Mouse (Mus musculus): ENCODE measurements around the gene Fam69b. TPM values are rescaled to one million over a fixed set of nuclear protein-coding genes. Genes with fewer than 3 reads are reported as not detected.

The Fam69b gene
- polyA plus RNA-seq, 1 experiment = 5.3 TPM

GRCm38 (mm10) chr2:26585713-26586112, 42.5 kb upstream of the Fam69b start:
- Histone ChIP-seq H3K36me3 (ENCODE audit: control insufficient read depth, insufficient read depth, low read length, poor library complexity, severe bottlenecking) (no peaks in the 10 kb centered on the region), H3K27ac (ENCODE audit: insufficient read depth, low read length) (no peak overlapping the region), H3K4me1 (ENCODE audit: control insufficient read depth, insufficient read depth, low read length) (peaks cover 6% of the 10 kb centered on the region), H3K27me3 (ENCODE audit: control insufficient read depth, insufficient read depth, low read length, poor library complexity, severe bottlenecking) (no peaks in the 10 kb centered on the region), H3K9ac (ENCODE audit: low read depth, poor library complexity, severe bottlenecking) (no peak overlapping the region), H3K9me3 (replicated peaks; ENCODE audit: control insufficient read depth, insufficient read depth, low read length, poor library complexity, severe bottlenecking) (no peaks in the 10 kb centered on the region), H3K4me3 (ENCODE audit: low read depth, low read length) (no peak overlapping the region)
- TF ChIP-seq EP300 (IDR thresholded peaks at IDR 0.05; ENCODE audit: insufficient read depth, low read depth, low read length) (no peak), POLR2A (IDR thresholded peaks at IDR 0.05; ENCODE audit: insufficient read depth, low read length) (no peak), CTCF (IDR thresholded peaks at IDR 0.05; ENCODE audit: low read depth, low read length) (no peak)

- peak; percentile 35 for TF ChIP-seq POLR2A (IDR thresholded peaks at IDR 0.05; ENCODE audit: insufficient read depth, low read length)
- peak; percentile 74 for TF ChIP-seq CTCF (IDR thresholded peaks at IDR 0.05; ENCODE audit: low read depth, low read length)
- 0 out of 2 replicates have a peak, but pooled peaks have one; percentile 28 for TF ChIP-seq EP300 (IDR thresholded peaks at IDR 0.05; ENCODE audit: insufficient read depth, low read depth, low read length)
- peaks cover 6% of the 10 kb centered on the region for H3K4me1 ChIP-seq (ENCODE audit: control insufficient read depth, insufficient read depth, low read length)
- peak within 1 kb of the TSS; percentile 66 for H3K9ac ChIP-seq (ENCODE audit: low read depth, poor library complexity, severe bottlenecking)
Measured at GRCm38 (mm10) chr2:26586294-26587043, 41.8 kb upstream of the Fam69b start, which contains the start of gene Gm20532. Gene Gm20532 (plus strand): TSS chr2:26586639.

GRCm38 (mm10) chr2:26587044-26587405, 41.2 kb upstream of the Fam69b start:
- peaks cover 6% of the 10 kb centered on the region for H3K4me1 ChIP-seq (ENCODE audit: control insufficient read depth, insufficient read depth, low read length)
- no peaks in the 10 kb centered on the region for H3K9me3 ChIP-seq (replicated peaks; ENCODE audit: control insufficient read depth, insufficient read depth, low read length, poor library complexity, severe bottlenecking)
- peak overlapping the region; percentile 66 for H3K4me3 ChIP-seq (ENCODE audit: low read depth, low read length)
- peak overlapping the region; percentile 66 for H3K9ac ChIP-seq (ENCODE audit: low read depth, poor library complexity, severe bottlenecking)
- no peak overlapping the region for H3K27ac ChIP-seq (ENCODE audit: insufficient read depth, low read length)
- no peaks in the 10 kb centered on the region for H3K36me3 ChIP-seq (ENCODE audit: control insufficient read depth, insufficient read depth, low read length, poor library complexity, severe bottlenecking)
- no peaks in the 10 kb centered on the region for H3K27me3 ChIP-seq (ENCODE audit: control insufficient read depth, insufficient read depth, low read length, poor library complexity, severe bottlenecking)
- TF ChIP-seq EP300 (IDR thresholded peaks at IDR 0.05; ENCODE audit: insufficient read depth, low read depth, low read length) (no peak), CTCF (IDR thresholded peaks at IDR 0.05; ENCODE audit: low read depth, low read length) (no peak), POLR2A (IDR thresholded peaks at IDR 0.05; ENCODE audit: insufficient read depth, low read length) (no peak)

More at GRCm38 (mm10) chr2:26586294-26587043, 41.8 kb upstream of the Fam69b start, which contains the start of gene Gm20532:
- Histone ChIP-seq H3K36me3 (ENCODE audit: control insufficient read depth, insufficient read depth, low read length, poor library complexity, severe bottlenecking) (no peaks in the 10 kb centered on the region), H3K27me3 (ENCODE audit: control insufficient read depth, insufficient read depth, low read length, poor library complexity, severe bottlenecking) (no peaks in the 10 kb centered on the region), H3K9me3 (replicated peaks; ENCODE audit: control insufficient read depth, insufficient read depth, low read length, poor library complexity, severe bottlenecking) (no peaks in the 10 kb centered on the region), H3K27ac (ENCODE audit: insufficient read depth, low read length) (no peak within 1 kb of the TSS), H3K4me3 (ENCODE audit: low read depth, low read length) (peak within 1 kb of the TSS; percentile 71)

DNA sequence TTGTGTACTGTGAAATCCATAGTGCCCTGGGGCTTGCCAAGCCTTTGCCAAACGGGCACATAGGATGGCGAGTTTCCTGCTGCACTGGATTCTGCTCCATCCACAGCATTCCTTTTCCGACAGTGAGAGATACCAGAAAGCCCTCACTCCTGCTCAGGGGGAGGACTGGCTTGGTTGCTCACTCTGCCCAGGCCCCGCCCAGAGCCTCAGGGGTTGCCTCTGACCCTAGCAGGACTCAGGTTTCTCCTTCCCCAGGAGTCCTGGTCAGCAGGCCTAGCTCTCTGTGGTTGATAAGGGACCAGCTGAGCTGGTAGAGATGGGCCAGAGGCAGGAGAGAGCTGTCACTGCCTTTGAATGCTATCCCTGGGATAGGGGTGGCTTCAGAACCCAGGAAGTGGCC, 39.7 kb upstream of the Fam69b start:
- peaks cover 4% of the 10 kb centered on the region for H3K4me1 ChIP-seq (ENCODE audit: control insufficient read depth, insufficient read depth, low read length)
- H3K36me3 ChIP-seq (ENCODE audit: control insufficient read depth, insufficient read depth, low read length, poor library complexity, severe bottlenecking) = peaks cover 3% of the 10 kb centered on the region; the same call in 1 of the 2 replicates
- TF ChIP-seq EP300 (IDR thresholded peaks at IDR 0.05; ENCODE audit: insufficient read depth, low read depth, low read length) = 0 out of 2 replicates have a peak, but pooled peaks have one; percentile 26
- no peak for TF ChIP-seq POLR2A (IDR thresholded peaks at IDR 0.05; ENCODE audit: insufficient read depth, low read length)
- TF ChIP-seq CTCF (IDR thresholded peaks at IDR 0.05; ENCODE audit: low read depth, low read length) = no peak
- no peaks in the 10 kb centered on the region for H3K9me3 ChIP-seq (replicated peaks; ENCODE audit: control insufficient read depth, insufficient read depth, low read length, poor library complexity, severe bottlenecking)
- no peak overlapping the region for H3K9ac ChIP-seq (ENCODE audit: low read depth, poor library complexity, severe bottlenecking)
- H3K27ac ChIP-seq (ENCODE audit: insufficient read depth, low read length) = no peak overlapping the region
- no peak overlapping the region for H3K4me3 ChIP-seq (ENCODE audit: low read depth, low read length)
- no peaks in the 10 kb centered on the region for H3K27me3 ChIP-seq (ENCODE audit: control insufficient read depth, insufficient read depth, low read length, poor library complexity, severe bottlenecking)

GRCm38 (mm10) chr2:26589284-26589683, 39.0 kb upstream of the Fam69b start:
- Histone ChIP-seq H3K27ac (ENCODE audit: insufficient read depth, low read length) (no peak overlapping the region), H3K9ac (ENCODE audit: low read depth, poor library complexity, severe bottlenecking) (no peak overlapping the region), H3K4me3 (ENCODE audit: low read depth, low read length) (no peak overlapping the region), H3K36me3 (ENCODE audit: control insufficient read depth, insufficient read depth, low read length, poor library complexity, severe bottlenecking) (peaks cover 3% of the 10 kb centered on the region; the same call in 1 of the 2 replicates), H3K9me3 (replicated peaks; ENCODE audit: control insufficient read depth, insufficient read depth, low read length, poor library complexity, severe bottlenecking) (no peaks in the 10 kb centered on the region), H3K27me3 (ENCODE audit: control insufficient read depth, insufficient read depth, low read length, poor library complexity, severe bottlenecking) (no peaks in the 10 kb centered on the region), H3K4me1 (ENCODE audit: control insufficient read depth, insufficient read depth, low read length) (peaks cover 4% of the 10 kb centered on the region)
- TF ChIP-seq EP300 (IDR thresholded peaks at IDR 0.05; ENCODE audit: insufficient read depth, low read depth, low read length) = no peak
- no peak for TF ChIP-seq CTCF (IDR thresholded peaks at IDR 0.05; ENCODE audit: low read depth, low read length)
- TF ChIP-seq POLR2A (IDR thresholded peaks at IDR 0.05; ENCODE audit: insufficient read depth, low read length) = no peak

DNA sequence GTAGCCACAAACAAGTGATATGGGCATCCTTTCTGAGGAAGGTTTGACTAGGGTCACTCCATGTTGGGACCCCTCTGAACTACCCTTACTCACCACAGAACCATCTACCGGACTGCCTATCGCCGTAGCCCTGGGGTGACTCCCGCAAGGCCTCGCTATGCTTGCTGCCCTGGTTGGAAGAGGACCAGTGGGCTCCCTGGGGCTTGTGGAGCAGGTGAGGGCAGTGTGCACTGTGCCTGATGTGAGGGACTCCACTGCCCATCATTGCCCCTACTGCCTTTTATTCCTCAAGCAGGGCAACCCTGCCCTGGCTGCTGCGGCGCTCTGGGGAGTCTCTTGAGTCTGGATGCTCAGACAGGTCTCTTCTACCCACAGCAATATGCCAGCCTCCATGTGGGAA, 38.0 kb upstream of the Fam69b start:
- no peak overlapping the region for H3K4me3 ChIP-seq (ENCODE audit: low read depth, low read length)
- no peak overlapping the region for H3K27ac ChIP-seq (ENCODE audit: insufficient read depth, low read length)
- TF ChIP-seq CTCF (IDR thresholded peaks at IDR 0.05; ENCODE audit: low read depth, low read length) (no peak), EP300 (IDR thresholded peaks at IDR 0.05; ENCODE audit: insufficient read depth, low read depth, low read length) (no peak), POLR2A (IDR thresholded peaks at IDR 0.05; ENCODE audit: insufficient read depth, low read length) (no peak)
- H3K36me3 ChIP-seq (ENCODE audit: control insufficient read depth, insufficient read depth, low read length, poor library complexity, severe bottlenecking) = peaks cover 5% of the 10 kb centered on the region; the same call in 1 of the 2 replicates
- no peak overlapping the region for H3K9ac ChIP-seq (ENCODE audit: low read depth, poor library complexity, severe bottlenecking)
- H3K27me3 ChIP-seq (ENCODE audit: control insufficient read depth, insufficient read depth, low read length, poor library complexity, severe bottlenecking) = no peaks in the 10 kb centered on the region
- H3K4me1 ChIP-seq (ENCODE audit: control insufficient read depth, insufficient read depth, low read length) = peaks cover 7% of the 10 kb centered on the region
- no peaks in the 10 kb centered on the region for H3K9me3 ChIP-seq (replicated peaks; ENCODE audit: control insufficient read depth, insufficient read depth, low read length, poor library complexity, severe bottlenecking)
